Mouse (Mus musculus) ES-CJ7 (cell line): ENCODE measurements around the gene Lamb1.

Source experiments
- DNase-seq: peaks from one replicate; pipeline ENCODE4 v3.0.0; 2011; ENCODE audit warnings: low read depth, low spot score

Lamb1 gene

DNA sequence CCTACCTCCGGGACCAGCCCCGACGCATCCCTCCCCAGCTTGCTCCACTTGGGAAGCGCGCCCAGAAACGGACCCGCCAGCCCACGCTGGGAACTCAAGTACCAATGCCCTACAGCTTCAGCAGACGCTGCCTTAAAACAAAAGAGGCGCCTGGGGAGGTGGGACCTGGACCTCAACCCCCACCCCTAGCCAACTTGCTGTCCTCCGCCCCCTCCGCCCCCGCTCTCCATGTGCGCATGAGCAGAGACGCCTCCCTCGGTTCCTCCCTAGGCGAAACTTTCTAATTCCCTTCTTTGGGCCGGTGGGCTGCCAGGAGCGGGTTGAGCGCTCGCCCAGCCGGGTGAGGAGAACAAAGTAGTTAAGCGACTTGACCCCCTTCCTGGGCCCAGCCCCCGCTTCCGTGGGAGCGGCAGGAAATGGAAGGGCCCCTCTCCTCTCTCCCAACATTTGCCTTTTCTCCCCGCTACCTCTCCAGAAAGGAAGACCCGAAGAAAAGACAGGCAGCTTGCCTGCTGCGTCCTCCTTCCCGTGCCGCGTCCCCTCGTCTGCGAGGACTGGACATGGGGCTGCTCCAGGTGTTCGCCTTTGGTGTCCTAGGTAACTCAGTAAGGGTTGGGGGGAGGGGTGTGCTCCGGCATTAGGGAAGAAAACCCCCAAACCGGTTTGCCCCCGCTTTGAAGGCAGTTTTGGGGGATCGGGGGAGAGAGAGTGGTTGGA is at the start of gene Lamb1:
Gene Lamb1 (plus strand): TSS at position 230 of the 717 bp plus-strand sequence.
- DNase-seq: peak; percentile 86

DNA sequence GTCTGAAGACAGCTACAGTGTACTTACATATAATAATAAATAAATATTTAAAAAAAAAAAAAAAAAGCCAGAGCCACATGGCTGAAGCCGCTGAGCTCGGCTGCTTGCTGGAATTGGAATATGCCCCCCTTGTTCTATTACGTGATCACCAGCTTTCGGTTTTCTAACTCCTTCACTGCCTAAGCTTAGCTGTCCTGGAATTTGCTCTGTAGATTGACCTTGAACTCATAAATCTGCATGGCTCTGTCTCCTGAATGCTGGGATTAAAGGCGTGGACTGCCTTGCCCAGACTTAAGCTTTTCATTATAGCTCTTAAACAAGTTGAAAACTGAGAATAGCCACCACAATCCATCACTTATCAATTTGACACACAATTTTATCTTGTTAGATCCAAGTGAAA is 47.8 kb upstream of the Lamb1 start:
- no peak for DNase-seq

DNA sequence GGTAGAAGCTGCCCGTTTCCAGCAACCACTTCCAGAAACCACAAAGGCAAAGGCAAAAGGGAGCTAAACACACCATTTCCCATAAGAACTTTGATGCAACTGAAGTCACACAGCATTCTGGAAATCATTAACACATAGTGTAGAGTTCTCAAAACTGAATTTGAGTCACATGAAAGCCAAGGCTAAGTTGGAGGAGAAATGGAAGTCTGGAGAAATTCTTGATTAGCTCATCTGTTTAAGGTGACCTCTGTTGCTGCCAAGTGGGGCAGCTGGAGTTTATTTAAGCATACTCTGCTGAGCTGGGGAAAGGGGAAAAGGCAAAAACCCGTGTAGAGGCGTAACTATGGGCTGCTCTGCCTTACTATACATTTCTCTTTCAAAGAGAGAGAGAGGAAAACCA is 46.3 kb upstream of the Lamb1 start:
- DNase-seq: no peak

DNA sequence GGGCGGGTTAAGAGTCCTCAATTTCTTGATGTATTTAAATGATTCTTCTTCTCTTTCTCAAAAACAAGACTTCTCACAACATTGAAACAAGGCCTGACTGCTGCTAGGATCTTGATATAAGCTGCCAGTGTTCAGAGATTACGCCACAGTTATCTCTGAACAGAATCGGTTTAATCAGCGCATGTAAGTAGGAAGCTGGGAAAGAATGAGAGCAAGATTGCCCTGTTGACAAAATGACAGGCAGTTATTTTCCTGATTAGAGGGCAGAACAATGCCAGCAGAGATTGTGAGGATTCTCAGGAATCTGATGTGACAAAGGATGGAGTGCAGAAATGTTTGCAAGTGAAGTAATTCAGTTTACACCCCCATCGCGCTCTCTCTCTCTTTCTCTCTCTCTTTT is 43.5 kb upstream of the Lamb1 start:
- DNase-seq: no peak

DNA sequence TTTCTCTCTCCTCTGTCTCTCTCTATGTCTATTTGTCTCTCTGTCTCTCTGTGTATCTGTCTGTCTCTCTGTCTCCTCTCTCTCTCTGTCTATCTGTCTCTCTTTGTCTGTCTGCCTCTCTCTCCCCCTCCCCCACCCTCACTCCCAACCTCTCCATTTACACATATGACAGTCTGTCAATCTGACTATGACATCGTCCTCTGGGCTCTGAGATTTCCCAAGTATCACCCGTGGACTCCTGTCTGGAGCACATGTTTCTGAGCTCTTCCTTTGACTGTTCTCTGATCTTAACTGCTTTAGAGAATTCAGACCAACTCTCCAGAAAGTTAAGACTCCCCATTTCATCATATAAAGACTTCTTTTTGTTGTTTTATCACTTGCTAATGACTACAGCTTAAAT is 42.8 kb upstream of the Lamb1 start:
- DNase-seq: no peak

DNA sequence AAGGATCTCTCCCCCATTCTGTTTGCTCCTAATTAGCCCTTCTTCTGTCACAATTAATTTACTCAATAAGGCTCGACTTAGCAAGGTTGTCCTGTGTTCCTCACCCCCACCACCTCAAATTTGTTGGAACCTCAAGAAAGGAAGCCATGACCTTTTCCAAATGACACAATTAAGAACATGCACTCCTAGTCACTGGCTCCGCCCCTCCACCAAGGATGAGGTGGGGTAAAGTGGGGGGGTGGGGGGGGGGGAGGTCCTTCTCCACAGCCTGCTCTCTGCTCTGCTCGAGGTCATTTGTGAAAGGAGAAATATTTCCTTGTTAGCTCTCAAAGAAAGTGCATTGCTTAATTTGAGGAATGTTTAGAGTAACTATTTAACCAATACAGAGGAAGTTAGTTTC is 42.3 kb upstream of the Lamb1 start:
- DNase-seq: no peak

DNA sequence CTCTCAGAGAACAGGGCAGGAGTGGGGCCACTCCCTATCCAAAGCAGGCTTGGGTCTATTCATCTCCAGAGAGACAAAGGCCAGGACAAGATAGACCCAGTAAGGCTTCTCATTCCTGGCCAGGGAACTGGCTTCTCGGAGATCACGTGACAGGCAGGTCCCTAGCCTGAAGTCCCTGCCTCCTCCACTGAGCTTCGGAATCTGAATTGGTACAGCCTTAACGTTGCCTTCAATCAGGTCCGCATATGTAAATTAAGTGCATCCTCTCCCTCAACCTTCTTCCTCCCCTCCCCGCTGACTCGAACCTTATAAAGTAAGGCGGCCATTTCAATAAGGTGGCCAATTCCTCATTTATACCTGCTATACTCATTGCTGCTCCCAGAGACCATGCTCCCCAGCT is 39.6 kb upstream of the Lamb1 start:
- peak; percentile 94 for DNase-seq

DNA sequence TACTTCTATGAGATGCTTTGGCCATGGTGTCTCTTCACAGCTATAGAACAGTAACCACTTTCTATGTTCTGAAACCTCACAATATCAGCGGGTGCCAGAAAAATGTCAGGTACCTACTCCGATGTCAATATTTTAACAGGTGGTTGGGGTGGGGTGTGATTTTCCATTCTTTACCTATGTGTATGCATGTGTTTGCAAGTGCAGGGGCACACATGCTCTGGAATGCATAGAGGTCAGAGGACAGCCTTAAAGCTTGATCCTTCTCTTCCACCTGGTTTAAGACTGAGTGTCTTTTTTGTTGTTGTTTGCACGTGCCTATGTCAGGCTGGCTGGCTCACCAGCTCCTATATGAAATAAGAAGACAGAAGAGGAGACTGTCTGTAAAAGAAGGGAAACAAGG is 37.9 kb upstream of the Lamb1 start:
- DNase-seq: no peak

DNA sequence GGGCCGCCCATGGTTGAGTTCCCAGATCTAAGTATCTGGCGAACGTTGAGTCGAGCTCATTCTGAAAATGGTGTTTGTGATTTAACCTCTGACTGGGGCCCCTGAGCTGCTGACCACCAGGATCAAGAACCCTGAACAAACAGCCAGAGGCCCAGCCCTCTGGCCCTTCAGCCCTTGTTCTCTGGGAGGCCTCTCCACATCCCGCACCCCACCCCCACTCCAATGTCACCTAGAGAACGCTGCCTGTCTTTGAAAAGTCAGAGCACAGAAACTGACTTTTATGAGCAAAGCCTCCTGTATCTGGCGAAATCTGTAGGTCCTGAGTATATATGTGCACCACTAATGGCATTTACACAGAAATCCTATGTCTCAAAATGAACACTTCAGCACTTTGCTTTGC is 36.2 kb upstream of the Lamb1 start:
- DNase-seq: no peak

DNA sequence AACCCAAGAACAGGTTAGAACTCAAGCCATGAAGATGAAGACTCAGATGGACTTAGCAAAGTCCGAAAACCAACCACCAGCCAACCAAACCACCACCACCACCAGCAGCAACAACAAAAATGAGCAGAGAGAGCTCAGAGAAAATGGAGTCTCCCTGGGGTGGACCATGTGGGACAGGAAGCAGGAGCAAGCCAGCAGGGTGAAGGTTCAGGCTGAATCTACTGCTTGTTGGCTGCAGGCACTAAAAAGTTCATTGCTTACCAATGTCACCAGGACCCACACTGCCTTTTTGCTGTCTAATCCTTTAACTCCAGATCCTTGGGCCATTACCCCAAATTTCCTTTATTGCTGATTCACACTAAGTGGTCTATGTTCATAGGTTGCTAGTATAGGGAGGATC is 32.4 kb upstream of the Lamb1 start:
- DNase-seq: no peak

DNA sequence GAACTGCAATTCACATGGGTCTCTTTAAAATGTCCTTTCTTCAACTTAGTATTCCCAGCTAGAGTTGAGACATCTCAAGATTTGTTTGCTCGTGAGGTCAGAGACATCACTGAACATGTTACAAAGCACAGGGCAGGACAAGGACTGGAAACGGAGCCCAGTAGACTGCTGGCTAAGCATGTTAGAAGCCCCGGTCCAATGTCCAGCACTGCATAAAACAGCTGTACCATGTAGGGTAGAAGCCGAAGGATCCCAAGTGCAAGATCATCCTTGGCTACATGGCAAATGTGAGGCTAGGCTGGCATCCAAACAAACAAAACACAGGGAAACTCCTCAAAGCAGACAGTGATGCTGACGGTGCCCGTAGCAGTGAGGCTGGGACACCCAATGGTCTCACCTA is 30.0 kb upstream of the Lamb1 start:
- DNase-seq: no peak

DNA sequence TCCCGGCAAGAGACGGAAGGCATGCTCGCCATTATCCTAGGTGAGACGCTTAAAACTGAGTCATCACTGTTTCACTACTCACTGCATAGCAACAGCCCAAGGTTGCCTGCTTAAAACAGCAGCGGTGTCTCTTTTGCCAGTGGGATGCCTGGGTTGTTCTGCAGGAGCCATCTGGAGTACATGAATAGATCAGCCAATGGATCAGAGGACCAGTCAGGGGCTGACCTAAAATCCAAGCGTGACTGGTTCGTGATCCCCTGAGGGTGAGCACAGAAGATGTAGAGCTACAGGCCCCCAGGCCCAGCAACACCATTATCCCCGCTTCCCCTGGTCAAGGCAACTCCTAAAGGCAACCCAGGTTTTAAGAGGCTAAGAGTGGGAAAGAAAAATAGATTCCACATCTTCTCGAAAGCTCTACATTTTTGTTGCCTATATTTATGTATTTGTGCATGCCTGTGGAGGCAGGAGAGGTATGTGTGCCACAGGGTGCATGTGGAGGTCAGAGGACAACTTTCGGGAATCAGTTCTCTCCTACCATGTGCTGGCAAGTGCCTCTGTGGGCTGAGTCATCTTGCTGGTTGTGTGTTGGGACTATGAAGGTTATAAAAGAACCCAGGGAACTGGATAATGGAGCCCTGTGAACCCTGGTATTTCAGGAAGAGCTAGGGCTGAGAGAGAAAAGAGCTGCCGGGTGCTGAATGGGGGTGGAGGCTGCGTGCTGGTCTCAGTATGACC is 28.0 kb upstream of the Lamb1 start:
- DNase-seq: no peak

DNA sequence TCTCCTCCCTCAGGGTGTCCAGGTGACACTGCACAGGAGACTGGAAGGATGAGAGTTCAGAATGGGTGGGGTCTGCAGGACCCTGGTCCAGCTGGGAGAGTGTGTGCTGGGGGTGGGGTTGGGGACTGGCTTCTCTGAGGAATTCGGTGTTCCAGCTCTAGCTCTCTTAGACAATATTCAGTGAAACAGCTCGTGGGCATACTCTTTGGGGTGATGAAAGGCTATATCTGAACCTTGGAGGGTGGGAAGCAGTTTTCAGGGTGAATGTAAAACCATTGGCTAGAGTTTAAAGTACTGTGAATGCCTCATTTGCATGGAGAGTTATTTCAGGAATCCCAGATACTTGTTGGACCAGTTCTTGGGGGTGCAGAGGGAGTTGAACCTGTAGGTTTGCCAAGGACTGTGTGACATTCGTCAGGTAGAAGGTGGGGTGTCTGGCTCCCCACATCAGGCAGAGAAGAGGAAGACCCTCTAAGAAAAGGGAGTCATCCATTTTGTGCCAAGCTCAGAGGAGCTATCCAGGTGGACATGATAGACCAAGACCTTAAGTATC is 25.9 kb upstream of the Lamb1 start:
- no peak for DNase-seq

DNA sequence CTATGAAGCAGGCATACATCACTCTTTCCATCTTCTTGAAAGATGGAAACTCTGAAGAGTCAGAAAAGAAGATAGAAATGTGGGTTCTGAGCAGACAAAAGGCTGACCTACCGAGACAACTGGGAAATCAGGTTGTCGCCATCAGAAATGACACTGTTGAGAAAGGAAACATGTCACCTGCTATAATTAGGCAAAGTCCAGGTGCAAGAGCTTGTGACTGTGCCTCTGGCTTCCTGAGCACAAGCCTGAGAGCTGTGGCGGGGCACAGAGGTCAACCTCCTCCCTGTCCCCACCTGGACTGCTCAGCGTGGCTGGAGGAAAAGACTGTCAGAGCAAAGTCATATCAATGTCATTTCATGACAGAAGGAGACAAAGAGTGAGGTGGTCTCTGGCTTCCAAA is 25.2 kb upstream of the Lamb1 start:
- no peak for DNase-seq

DNA sequence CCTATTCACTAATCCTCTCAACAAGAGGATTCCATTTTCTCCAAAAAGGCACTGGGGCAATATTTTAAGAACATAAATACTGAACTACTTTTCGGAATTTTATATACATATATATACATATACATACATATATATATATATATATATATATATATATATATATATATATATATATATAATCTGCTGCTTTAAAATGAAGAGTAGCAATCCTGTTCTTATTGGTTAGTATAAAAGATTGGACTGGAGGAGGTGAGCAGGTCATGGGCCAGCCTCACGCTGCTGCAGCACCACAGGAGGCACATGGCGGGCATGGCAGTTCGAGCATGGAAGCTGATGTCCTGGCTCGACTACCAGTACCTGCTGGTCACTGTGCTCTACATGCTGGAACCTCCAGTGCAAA is 24.6 kb upstream of the Lamb1 start, which contains the start of gene Gm6993:
Gene Gm6993 (plus strand): TSS at position 301 of the 400 bp plus-strand sequence.
- no peak for DNase-seq

DNA sequence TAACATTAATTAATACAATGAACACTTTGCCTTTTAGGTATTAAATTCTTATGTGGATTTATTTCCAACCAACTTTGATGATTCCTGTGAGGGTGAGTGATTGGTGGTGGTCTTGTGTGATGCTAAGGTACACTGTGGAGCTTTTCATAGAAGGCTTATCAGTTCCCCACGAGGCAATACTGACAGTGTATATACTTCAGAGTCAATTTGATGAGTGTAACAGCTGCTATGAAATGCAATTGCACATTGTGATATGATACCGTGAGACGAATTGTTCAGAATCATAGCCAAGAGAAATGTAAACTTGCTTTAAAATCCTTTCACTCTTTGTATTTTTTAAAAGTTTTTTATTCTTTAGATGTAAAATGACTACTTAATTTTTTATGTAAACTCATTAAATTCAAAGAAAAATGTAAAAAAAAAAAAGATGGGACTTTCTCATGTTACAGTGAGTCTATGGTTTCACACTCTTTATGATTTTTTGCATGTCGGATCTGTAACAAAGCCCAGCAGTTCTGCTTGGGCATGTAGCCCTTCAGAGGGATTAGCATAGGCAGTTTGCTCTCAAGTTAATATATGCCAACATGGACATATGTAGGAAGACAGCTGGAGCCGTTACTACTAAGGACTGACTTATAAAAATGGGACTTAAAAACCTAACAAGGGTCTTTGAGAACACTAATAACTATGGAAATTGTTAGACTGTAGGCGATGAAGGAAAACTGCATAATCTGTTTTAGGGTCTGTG is 23.3 kb upstream of the Lamb1 start:
- DNase-seq: no peak

DNA sequence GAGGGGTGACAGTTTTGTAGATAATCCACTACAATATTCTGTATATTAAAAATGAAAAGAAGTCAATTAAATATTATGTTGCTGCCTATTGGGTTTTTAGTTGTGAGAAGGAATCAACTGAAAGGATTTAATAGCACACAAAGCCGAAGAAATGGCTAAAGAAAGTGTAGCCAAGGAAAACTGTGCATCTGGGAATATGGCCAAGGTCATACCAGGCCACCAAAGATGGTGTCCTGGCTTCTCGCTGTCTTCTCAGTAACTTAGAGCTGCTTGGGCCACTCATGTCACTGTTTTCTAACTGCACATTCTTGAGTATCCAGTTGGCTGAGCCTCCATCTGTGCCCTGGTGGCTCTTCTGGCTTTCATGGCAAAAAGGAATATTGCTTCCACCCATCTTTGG is 21.0 kb upstream of the Lamb1 start:
- DNase-seq: no peak

DNA sequence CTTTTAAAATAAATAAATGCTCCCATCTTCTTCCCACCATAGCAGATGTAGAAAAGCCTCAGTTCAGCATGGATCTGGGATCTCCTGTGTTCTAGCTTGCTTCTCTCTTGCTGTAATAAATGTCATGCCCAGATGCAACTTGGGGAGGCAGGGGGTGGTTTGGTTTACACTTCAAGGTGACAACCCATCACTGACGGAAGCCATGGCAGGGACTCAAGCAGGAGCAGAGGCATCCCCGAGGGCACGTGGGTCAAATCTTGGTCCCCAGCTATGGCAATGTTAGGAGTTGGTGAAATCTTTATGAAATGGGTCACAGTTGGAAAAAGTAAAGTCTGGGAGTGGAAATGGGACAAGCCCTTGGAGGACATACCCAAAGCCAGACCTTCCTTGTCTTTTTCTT is 20.3 kb upstream of the Lamb1 start:
- DNase-seq: no peak

DNA sequence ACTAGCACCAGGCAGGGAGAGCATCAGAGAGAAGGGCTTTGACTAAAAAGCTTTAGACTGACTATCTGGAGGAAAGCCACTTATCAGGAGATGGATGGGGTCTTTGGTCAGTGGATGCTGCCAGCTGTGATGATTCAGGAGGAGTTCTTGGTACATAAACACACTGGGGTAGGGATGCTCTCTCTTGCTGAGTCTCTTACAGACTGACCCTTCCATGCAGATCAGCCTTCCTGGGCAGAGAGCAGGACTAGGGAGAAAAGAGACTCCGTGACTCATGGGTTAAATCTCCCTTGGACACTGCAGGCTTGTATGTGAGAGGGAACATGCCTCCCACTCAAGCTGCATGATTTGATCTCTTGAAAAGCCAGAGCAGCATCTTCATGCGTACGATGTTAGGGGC is 18.9 kb upstream of the Lamb1 start:
- no peak for DNase-seq

DNA sequence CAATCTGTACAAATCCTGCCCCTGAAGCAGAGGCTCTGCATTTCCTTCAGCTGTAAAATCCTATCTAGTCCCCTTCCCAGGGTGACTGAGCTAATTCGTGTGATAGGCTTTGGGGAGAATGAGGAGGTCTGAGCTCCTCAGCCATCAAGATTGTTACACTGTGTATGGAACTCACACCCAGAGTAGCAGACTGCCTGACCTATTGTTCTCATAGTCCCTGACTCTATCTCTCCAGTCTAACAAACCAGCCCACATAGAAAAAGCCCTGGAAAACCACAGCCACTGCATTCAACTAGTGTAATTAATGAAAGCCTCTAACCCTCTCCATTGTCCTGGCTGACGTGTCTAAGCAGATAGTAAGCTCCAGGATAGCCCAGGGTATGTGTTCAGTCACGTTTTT is 18.4 kb upstream of the Lamb1 start:
- no peak for DNase-seq

DNA sequence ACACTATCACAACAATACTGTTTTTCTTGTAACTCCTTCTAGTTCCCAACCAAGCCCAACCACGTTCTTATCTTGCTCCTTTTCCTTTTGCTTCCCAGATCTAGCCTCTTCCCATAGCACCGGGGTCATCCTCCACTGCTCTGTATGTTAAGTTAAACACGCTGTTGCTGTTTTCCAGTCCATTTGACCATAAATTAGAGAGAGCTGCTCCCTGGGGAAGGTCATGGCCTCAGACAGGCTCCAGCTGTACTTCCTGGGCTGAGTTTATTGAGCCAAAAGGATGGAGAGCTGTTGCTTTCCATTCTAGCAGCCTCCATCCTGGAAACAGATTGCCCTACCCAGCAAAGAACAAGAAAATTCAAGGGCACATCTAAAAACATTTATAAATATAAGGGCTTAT is 16.9 kb upstream of the Lamb1 start:
- no peak for DNase-seq

DNA sequence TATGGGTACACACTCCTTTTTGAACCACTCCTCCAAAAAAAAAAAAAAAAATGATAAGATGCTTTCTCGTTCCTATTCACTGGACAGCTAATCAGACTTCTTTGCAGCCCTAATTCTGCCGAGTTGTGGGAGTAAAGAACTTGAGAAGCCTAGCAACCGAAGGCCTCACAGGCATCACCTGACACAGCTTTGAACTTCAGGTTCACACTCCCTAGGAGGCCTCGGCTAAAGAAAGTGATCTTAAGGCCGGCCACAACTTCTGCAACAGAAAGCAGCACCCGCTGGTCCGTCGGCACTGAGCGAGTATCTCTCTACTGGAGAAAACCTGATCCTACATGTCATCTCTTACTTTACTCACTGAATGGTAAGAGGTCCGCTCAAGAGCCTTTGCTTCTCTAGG is 16.4 kb upstream of the Lamb1 start:
- no peak for DNase-seq
